Mouse (Mus musculus): ENCODE measurements around the gene Celsr2. TPM values are rescaled to one million over a fixed set of nuclear protein-coding genes. Genes with fewer than 3 reads are reported as not detected.

Celsr2 gene
- polyA plus RNA-seq, 1 experiment from 2014 or later = 21.6 TPM

DNA sequence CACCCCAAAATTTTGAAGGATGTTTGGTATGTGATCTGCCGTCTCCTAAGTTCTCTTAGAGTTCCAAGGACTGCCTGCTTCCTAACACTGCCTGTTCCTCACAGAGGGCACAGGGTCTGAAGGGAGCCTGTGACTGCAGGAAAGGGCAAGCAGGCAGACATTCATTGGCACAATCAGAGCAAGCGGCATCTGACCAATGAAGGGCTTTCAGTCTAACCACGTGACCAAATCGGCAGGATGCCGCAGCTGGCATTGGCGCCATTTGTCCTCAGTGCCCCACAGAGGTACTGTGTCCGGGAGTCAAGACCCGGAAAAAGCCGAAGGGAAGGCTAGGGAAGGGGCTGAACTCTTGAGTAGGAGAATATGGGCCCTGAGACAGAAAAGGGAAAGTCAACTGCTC, 48.2 kb downstream of the Celsr2 start:
- H3K9me3 ChIP-seq (replicated peaks) = no peaks in the 10 kb centered on the region
- no peak overlapping the region for H3K27ac ChIP-seq
- 60% methylated on average over 9 of the region's 9 CpGs for WGBS
- no peaks in the 10 kb centered on the region for H3K27me3 ChIP-seq
- no peak overlapping the region for H3K9ac ChIP-seq
- peak overlapping the region; percentile 21; the same call in 1 of the 2 replicates for H3K4me2 ChIP-seq
- ATAC-seq (replicated peaks; ENCODE audit: low FRiP score) = no peak
- H3K36me3 ChIP-seq = no peaks in the 10 kb centered on the region
- peaks cover 9% of the 10 kb centered on the region; the same call in 1 of the 2 replicates for H3K4me1 ChIP-seq
- H3K4me3 ChIP-seq (replicated peaks) = no peak overlapping the region

GRCm38 (mm10) chr3:108364270-108364995, 50.9 kb downstream of the Celsr2 start, which contains the start of gene Mybphl:
Mybphl (plus strand) TSS chr3:108364911.
- 61% methylated on average over 9 of the region's 9 CpGs for WGBS
- no peak within 1 kb of the TSS for H3K27ac ChIP-seq

DNA sequence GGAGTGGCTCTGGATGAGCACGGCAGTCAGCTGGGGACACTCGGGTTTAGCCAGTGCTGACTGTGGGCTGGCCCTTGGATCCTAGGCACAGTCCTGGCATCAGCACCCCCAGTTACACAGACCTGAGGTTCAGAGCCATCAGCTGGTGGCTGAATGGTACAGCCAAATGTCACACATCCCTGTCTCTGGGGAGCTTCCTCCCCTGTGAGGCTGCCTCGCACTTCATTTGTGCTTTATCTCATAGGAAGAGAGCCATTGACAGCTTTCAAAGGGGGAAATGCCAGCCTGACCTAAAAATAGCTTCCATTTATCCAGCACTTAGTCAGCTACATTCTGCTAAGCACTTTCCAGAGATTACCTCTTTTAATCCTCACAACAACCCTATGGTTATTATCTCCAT, 51.7 kb downstream of the Celsr2 start:
- H3K4me2 ChIP-seq = no peak overlapping the region
- no peak overlapping the region for H3K4me3 ChIP-seq (replicated peaks)
- no peak for ATAC-seq (replicated peaks; ENCODE audit: low FRiP score)
- H3K27ac ChIP-seq = no peak overlapping the region
- peaks cover 27% of the 10 kb centered on the region for H3K4me1 ChIP-seq
- no peaks in the 10 kb centered on the region for H3K9me3 ChIP-seq (replicated peaks)
- H3K27me3 ChIP-seq = no peaks in the 10 kb centered on the region
- H3K36me3 ChIP-seq = no peaks in the 10 kb centered on the region
- H3K9ac ChIP-seq = no peak overlapping the region
- WGBS = 63% methylated on average over 3 of the region's 3 CpGs

More at GRCm38 (mm10) chr3:108364270-108364995, 50.9 kb downstream of the Celsr2 start, which contains the start of gene Mybphl:
- Histone ChIP-seq H3K4me1 (peaks cover 27% of the 10 kb centered on the region), H3K9me3 (replicated peaks) (no peaks in the 10 kb centered on the region), H3K36me3 (no peaks in the 10 kb centered on the region), H3K4me2 (no peak within 1 kb of the TSS), H3K27me3 (no peaks in the 10 kb centered on the region), H3K9ac (no peak within 1 kb of the TSS), H3K4me3 (replicated peaks) (no peak within 1 kb of the TSS)
- ATAC-seq (replicated peaks; ENCODE audit: low FRiP score) = 0 out of 2 replicates have a peak, but pooled peaks have one; percentile 10

GRCm38 (mm10) chr3:108360894-108361293, 54.5 kb downstream of the Celsr2 start:
- Histone ChIP-seq H3K4me2 (no peak overlapping the region), H3K4me1 (peaks cover 22% of the 10 kb centered on the region), H3K27me3 (no peaks in the 10 kb centered on the region), H3K36me3 (peaks cover 19% of the 10 kb centered on the region), H3K9ac (no peak overlapping the region), H3K27ac (peak overlapping the region; percentile 76), H3K4me3 (replicated peaks) (no peak overlapping the region), H3K9me3 (replicated peaks) (no peaks in the 10 kb centered on the region)
- 11% methylated on average over 7 of the region's 7 CpGs for WGBS
- peak; percentile 68 for ATAC-seq (replicated peaks; ENCODE audit: low FRiP score)

DNA sequence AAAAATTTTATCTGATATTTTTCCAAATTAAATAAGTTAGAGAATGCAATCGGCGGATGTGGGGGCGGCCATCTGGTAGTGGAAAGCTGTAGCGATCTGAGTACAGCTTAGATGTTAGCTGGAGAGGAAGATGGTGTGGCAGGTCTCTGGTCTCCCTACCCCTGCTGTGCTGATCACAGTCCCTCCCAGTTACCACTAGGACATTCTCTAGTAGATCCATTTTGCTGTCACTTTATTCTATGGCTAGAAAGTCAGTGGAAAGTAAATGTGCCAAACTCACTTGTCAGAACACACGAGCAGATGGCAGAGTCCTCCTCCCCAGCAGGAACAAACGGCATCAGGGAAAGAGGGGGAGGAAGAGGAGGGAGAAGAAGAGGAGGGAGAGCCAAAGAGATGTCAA, 56.9 kb downstream of the Celsr2 start:
- Histone ChIP-seq H3K4me1 (peaks cover 18% of the 10 kb centered on the region), H3K9me3 (replicated peaks) (no peaks in the 10 kb centered on the region), H3K9ac (no peak overlapping the region), H3K4me2 (no peak overlapping the region), H3K4me3 (replicated peaks) (no peak overlapping the region), H3K27me3 (no peaks in the 10 kb centered on the region), H3K27ac (no peak overlapping the region), H3K36me3 (peaks cover 43% of the 10 kb centered on the region)
- 71% methylated on average over 6 of the region's 6 CpGs for WGBS
- ATAC-seq (replicated peaks; ENCODE audit: low FRiP score) = no peak

DNA sequence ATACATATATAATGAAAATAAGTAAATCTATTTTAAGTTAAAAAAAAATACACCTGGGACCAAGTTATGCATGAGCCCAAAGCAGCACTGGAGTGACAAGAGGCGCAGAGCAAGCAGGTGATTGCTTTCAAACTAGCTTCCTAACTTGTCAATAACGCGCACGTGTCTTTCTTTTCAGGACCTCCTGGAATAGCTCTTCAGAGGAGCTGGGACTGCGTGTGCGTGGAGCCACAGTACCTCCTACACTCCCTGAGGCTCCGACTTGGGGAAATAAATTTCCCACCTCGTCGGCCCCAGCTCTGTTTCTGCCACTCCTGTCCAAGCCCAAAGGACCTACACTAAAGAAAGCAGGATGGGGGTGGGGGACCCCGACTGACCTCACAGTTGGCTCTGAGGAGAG, 58.3 kb downstream of the Celsr2 start:
- Histone ChIP-seq H3K4me3 (replicated peaks) (no peak overlapping the region), H3K4me2 (no peak overlapping the region), H3K27ac (no peak overlapping the region), H3K36me3 (peaks cover 50% of the 10 kb centered on the region), H3K27me3 (no peaks in the 10 kb centered on the region), H3K9me3 (replicated peaks) (no peaks in the 10 kb centered on the region), H3K9ac (no peak overlapping the region), H3K4me1 (peaks cover 18% of the 10 kb centered on the region)
- 67% methylated on average over 10 of the region's 10 CpGs for WGBS
- no peak for ATAC-seq (replicated peaks; ENCODE audit: low FRiP score)

GRCm38 (mm10) chr3:108355245-108355644, 60.1 kb downstream of the Celsr2 start:
- Histone ChIP-seq H3K9me3 (replicated peaks) (no peaks in the 10 kb centered on the region), H3K9ac (no peak overlapping the region), H3K36me3 (peaks cover 68% of the 10 kb centered on the region), H3K4me2 (no peak overlapping the region), H3K4me3 (replicated peaks) (no peak overlapping the region), H3K4me1 (peaks cover 6% of the 10 kb centered on the region), H3K27me3 (no peaks in the 10 kb centered on the region), H3K27ac (no peak overlapping the region)
- 87% methylated on average over 3 of the region's 3 CpGs for WGBS
- ATAC-seq (replicated peaks; ENCODE audit: low FRiP score) = no peak; the same call in 1 of the 2 replicates

DNA sequence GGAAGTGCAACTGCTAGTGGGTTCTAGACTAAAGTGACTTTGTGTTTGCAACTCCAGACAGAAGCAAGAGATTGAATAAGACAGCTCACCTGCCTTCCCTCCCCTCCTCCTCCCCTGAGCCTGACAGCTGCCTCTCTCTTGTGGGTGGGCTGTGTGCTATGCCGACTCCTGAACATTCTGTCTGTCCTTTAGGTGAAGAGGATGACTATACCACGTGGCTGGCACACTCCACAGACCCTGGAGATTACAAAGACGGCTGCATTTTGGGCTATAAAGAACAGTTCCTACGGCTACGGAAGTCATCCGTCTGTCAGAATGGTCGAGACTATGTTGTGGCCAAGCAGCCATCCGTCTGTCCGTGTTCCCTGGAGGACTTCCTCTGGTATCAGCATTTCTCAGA, 67.0 kb downstream of the Celsr2 start:
- no peak overlapping the region for H3K4me3 ChIP-seq (replicated peaks)
- peaks cover 76% of the 10 kb centered on the region for H3K36me3 ChIP-seq
- no peak overlapping the region for H3K9ac ChIP-seq
- WGBS = 81% methylated on average over 9 of the region's 9 CpGs
- H3K27me3 ChIP-seq = no peaks in the 10 kb centered on the region
- no peak overlapping the region for H3K27ac ChIP-seq
- no peak overlapping the region for H3K4me2 ChIP-seq
- H3K4me1 ChIP-seq = no peaks in the 10 kb centered on the region
- no peak for ATAC-seq (replicated peaks; ENCODE audit: low FRiP score)
- no peaks in the 10 kb centered on the region for H3K9me3 ChIP-seq (replicated peaks)

DNA sequence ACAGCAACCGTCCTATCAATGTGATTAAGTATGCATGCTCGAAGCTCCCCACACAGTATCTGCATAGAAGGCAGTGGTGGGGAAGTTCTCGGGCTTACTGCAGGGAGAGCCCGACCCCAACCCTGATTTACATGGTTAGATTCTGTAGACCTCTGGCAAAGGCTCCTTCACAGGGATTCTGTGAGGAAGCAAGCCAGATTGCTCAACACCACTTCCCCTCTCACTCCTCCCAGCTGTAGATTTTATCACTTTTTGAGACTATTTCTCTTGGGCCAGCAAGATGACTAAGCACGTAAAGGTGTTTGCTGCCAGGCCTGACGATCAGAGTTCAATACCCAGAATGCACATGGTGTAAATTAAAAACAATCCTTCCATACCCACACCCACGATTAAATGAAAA, 69.5 kb downstream of the Celsr2 start:
- Histone ChIP-seq H3K36me3 (peaks cover 82% of the 10 kb centered on the region), H3K27ac (no peak overlapping the region), H3K4me1 (no peaks in the 10 kb centered on the region), H3K4me3 (replicated peaks) (no peak overlapping the region), H3K27me3 (no peaks in the 10 kb centered on the region), H3K9ac (no peak overlapping the region), H3K4me2 (no peak overlapping the region), H3K9me3 (replicated peaks) (no peaks in the 10 kb centered on the region)
- 88% methylated on average over 7 of the region's 7 CpGs for WGBS
- ATAC-seq (replicated peaks; ENCODE audit: low FRiP score) = no peak

DNA sequence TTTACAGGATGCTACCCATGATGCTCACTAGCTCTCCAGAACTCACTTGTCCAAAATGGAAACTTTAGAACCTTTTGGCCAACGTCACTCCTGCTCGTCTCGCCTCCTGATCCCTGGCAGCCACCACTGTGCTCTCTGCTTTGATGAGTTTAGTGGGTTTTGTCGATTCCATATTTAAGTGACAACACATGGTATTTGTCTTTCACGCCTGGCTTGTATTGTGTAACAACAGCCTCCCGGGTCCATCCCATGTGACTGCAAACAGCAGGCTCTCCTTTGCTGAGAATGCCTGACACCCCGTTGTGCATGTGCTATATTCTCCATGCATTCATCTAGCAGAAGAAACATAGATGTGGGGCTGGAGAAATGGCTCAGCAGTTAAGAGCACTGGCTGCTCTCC, 73.2 kb downstream of the Celsr2 start:
- Histone ChIP-seq H3K4me3 (replicated peaks) (no peak overlapping the region), H3K27me3 (no peaks in the 10 kb centered on the region), H3K4me2 (no peak overlapping the region), H3K27ac (no peak overlapping the region), H3K4me1 (no peaks in the 10 kb centered on the region), H3K9me3 (replicated peaks) (no peaks in the 10 kb centered on the region), H3K9ac (no peak overlapping the region), H3K36me3 (peaks cover 80% of the 10 kb centered on the region)
- ATAC-seq (replicated peaks; ENCODE audit: low FRiP score) = no peak
- 82% methylated on average over 7 of the region's 7 CpGs for WGBS

- H3K9ac ChIP-seq = no peak overlapping the region
- 76% methylated on average over 2 of the region's 2 CpGs for WGBS
- no peak overlapping the region for H3K27ac ChIP-seq
- no peak overlapping the region for H3K4me3 ChIP-seq (replicated peaks)
- H3K9me3 ChIP-seq (replicated peaks) = no peaks in the 10 kb centered on the region
- H3K27me3 ChIP-seq = no peaks in the 10 kb centered on the region
- H3K4me1 ChIP-seq = no peaks in the 10 kb centered on the region
- ATAC-seq (replicated peaks; ENCODE audit: low FRiP score) = no peak
- H3K4me2 ChIP-seq = no peak overlapping the region
- peaks cover 82% of the 10 kb centered on the region for H3K36me3 ChIP-seq
Measured at GRCm38 (mm10) chr3:108341040-108341439, 74.3 kb downstream of the Celsr2 start.

Measured in kidney, embryonic 15.5 days (tissue).